Mouse (Mus musculus): ENCODE data around the gene Tbc1d7. TPM values are rescaled to one million over a fixed set of nuclear protein-coding genes. Genes with fewer than 3 reads are reported as not detected.

Tbc1d7 gene
- total RNA-seq, 1 experiment from 2014 or later = 6.8 TPM

Other genes with a start within 250 kb of the Tbc1d7 start
- 18.5 and 19.2 TPM in 2 replicates for gene Gfod1, start 132.7 kb upstream of the Tbc1d7 start, total RNA-seq (2017)
- gene Sirt5, start 194.0 kb upstream of the Tbc1d7 start, total RNA-seq (2017) = 5.5 and 6.6 TPM in 2 replicates
- gene Nol7, start 226.9 kb upstream of the Tbc1d7 start, total RNA-seq (2017) = 175 and 176 TPM in 2 replicates

Measured in neutrophil, adult 5-6 weeks (primary cell).